Mouse (Mus musculus) left cerebral cortex, postnatal 36 days (tissue): ENCODE data around the gene Gm28635. TPM values are rescaled to one million over a fixed set of nuclear protein-coding genes. Genes with fewer than 3 reads are reported as not detected.

Source experiments
- DNase-seq, 2 experiments: peaks; one replicate each; pipeline ENCODE4 v3.0.0; 2021 to 2022; ENCODE audit warnings: low spot score in 2 of 2, mixed read lengths in 1 of 2
- intact Hi-C: fragments of 180-260 bp; cut with DNase I; formaldehyde crosslinking; loops from one replicate; pipeline ENCODE4 v1.15.1; 2025
- total RNA-seq, 2 experiments: library from RNA; stranded (reverse); gene quantifications; 2 replicates each; pipeline ENCODE4 v1.2.3; 2021

The Gm28635 gene
- total RNA-seq, 2 experiments from 2014 or later: 6.0 to 8.1 TPM

DNA sequence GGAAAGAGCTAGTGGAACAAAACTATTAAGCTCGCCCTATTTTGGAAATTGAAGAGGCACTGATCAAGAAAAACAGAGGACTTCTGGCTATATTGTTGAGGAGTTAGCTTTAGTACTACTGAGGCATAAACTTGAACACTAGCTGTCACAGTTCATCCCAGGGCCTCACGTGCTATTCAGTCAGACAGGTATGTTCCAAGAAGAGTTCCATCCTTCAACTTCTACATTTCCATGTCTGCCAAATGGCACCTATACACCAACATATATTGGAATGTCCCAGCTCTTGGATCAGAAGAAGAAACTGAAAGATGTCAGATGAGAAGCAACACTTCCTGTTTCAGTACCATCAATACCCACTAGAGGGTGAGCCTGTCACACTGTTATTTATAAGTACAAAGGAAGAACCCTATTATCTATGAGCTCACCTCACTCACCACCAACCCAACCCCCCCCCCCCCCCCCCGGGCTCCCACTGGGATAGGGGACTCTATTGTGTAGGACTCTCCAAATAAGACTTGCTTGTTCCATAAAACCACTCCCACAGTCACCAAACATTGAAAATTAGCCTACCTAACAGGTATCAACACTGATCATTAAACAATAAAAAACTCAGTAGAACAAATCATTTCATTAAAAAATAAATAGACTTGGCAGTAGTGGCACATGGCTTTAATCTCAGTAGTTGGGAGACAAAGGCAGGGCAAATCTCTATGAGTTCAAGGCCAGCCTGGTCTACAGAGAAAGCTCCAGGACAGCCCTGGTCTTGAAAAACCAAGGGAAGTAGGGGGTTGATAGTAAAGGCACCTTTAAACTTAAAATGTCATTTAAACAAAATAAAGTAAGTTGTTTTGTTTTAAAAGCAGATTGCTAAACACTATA lies 60.0 kb downstream of the Gm28635 start:
- intact Hi-C loops: loop anchor here (5.0 kb wide), 1 partner anchor 34 kb away; the partner anchor contains the start of gene Ctnnd1
- DNase-seq: no peak

DNA sequence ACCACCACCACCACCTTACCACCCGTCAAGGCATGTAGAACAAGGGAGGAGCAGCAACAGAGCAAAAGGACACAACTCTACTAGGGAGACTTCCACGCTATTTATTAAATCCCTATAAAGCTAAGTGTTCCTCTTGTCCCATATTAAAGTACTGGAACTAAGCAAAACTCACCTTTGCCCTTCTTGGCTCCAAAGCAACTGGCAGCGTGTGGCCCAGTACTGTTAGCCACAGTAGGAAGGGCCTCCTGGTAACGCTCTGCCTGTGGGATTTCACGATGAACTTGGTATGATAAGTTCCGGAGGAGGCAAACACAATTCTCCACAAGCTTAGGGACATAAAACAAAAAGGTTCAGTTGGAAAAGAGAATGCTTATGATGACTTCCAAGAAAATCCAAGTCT lies 65.1 kb downstream of the Gm28635 start:
- intact Hi-C loops: no loop called here
- no peak for DNase-seq

GRCm38 (mm10) chr2:84607842-84608241 lies 70.0 kb downstream of the Gm28635 start:
- intact Hi-C loops: no loop called here
- DNase-seq: no peak

GRCm38 (mm10) chr2:84600977-84601376 lies 76.9 kb downstream of the Gm28635 start:
- intact Hi-C loops: no loop called here
- no peak for DNase-seq

DNA sequence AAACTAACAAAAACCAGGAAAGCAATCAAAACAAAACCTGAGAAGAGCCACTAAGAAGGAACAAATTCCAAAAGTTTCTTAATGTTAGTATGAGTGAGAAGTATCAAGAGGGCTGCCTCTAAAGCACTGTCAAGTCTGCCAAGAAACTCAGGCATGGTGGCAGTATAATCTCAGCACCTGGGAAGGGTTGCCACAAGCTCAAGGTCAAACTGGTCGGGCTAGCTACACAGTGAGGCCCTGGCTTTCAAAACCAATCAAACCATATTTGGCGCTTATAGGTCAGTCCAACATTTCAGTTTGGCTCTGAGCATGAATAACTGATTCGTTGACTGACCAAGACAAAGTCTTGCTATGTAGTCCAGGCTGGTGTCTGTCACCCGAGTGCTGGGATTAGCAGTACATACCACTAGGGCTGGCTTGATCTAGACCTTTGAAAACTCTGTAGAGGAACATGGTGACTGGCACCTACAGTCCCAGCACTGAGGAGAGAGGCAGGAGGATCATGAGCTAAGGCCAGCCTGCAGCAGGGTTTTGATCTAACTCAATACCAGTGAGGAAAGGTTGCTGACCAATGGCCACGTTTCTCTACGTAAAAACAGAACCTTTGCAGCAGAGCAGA lies 78.5 kb downstream of the Gm28635 start:
- DNase-seq: no peak
- intact Hi-C loops: no loop called here

- DNase-seq: no peak
- intact Hi-C loops: no loop called here
Measured at GRCm38 (mm10) chr2:84597123-84597522, 80.7 kb downstream of the Gm28635 start.

GRCm38 (mm10) chr2:84592801-84593200 lies 85.0 kb downstream of the Gm28635 start:
- intact Hi-C loops: no loop called here

GRCm38 (mm10) chr2:84585700-84586099 lies 92.1 kb downstream of the Gm28635 start:
- intact Hi-C loops: no loop called here
- no peak for DNase-seq

More at GRCm38 (mm10) chr2:84592801-84593200, 85.0 kb downstream of the Gm28635 start:
- DNase-seq: no peak

- intact Hi-C loops: no loop called here
- no peak for DNase-seq
Measured at GRCm38 (mm10) chr2:84582286-84582685, 95.6 kb downstream of the Gm28635 start.

DNA sequence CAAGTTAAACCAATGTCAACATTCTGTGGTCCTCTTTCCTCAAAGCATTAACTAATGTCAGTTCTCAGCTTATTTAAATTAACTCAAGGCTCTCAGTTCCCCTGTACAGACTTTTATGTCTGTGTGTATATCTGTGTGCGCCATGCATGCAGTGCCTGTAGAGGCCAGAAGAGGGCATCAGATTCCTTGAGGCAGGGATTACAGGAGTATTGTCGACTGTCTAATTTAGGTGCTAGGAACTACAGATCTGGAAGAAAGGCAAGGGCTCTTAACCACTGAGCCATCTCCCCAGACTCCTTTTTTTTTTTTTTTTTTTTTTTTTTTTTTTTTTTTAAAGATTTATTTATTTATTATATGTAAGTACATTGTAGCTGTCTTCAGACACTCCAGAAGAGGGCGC lies 96.6 kb downstream of the Gm28635 start:
- DNase-seq: no peak
- intact Hi-C loops: no loop called here

- intact Hi-C loops: no loop called here
- DNase-seq: no peak
Measured at GRCm38 (mm10) chr2:84579311-84579710, 98.5 kb downstream of the Gm28635 start.

- intact Hi-C loops: no loop called here
- DNase-seq: peak; percentile 59 to 66
Measured at GRCm38 (mm10) chr2:84574130-84574529, 103.7 kb downstream of the Gm28635 start.

- intact Hi-C loops: loop anchor here (5.0 kb wide), 1 partner anchor 45 kb away; no protein-coding TSS in a partner anchor
- peak; percentile 58 to 67 for DNase-seq
Measured at GRCm38 (mm10) chr2:84556888-84557514, 120.8 kb downstream of the Gm28635 start.

Other genes with a start within 250 kb of the Gm28635 start
- 1 to 10 TPM; 3.8 to 5.8 TPM for gene Tfpi, start 201.3 kb downstream of the Gm28635 start, total RNA-seq
- 10 to 100 TPM; 56.8 to 66.1 TPM for gene Ctnnd1, start 27.3 kb downstream of the Gm28635 start, total RNA-seq
- not detected for gene Btbd18, start 19.0 kb downstream of the Gm28635 start, total RNA-seq
- 10 to 100 TPM; 35.5 to 41.2 TPM for gene Selenoh, start 7.3 kb downstream of the Gm28635 start, total RNA-seq
- gene Med19, start 361 bp upstream of the Gm28635 start, total RNA-seq: 10 to 100 TPM; 27.2 to 31.9 TPM
- 100 to 1,000 TPM; 223 to 252 TPM for gene Tmx2, start 1.1 kb upstream of the Gm28635 start, total RNA-seq
- gene Zdhhc5, start 37.1 kb upstream of the Gm28635 start, total RNA-seq: 10 to 100 TPM; 42.1 to 48.9 TPM
- gene Clp1, start 49.3 kb upstream of the Gm28635 start, total RNA-seq: 10 to 100 TPM in 1 of 2 experiments, 1 to 10 TPM in 1; 6.6 to 10.5 TPM
- gene Ypel4, start 56.0 kb upstream of the Gm28635 start, total RNA-seq: 10 to 100 TPM; 65.8 to 94.6 TPM
- gene Gm19426, start 65.6 kb upstream of the Gm28635 start, total RNA-seq: 1 to 10 TPM; 1.2 to 1.7 TPM
- gene Serping1, start 97.4 kb upstream of the Gm28635 start, total RNA-seq: 1 to 10 TPM; 5.3 to 7.7 TPM
- 1 to 10 TPM; 5.2 to 5.5 TPM for gene Ube2l6, start 120.8 kb upstream of the Gm28635 start, total RNA-seq
- not detected for gene Smtnl1, start 144.6 kb upstream of the Gm28635 start, total RNA-seq
- 10 to 100 TPM; 53.8 to 55.9 TPM for gene Timm10, start 149.0 kb upstream of the Gm28635 start, total RNA-seq
- gene Slc43a1, start 160.8 kb upstream of the Gm28635 start, total RNA-seq: under 1 TPM; 0.25 to 0.32 TPM
- 10 to 100 TPM; 90.0 to 92.0 TPM for gene Rtn4rl2, start 208.7 kb upstream of the Gm28635 start, total RNA-seq